Mouse (Mus musculus) neural tube, embryonic 14.5 days (tissue): ENCODE data around the gene Hnrnph1. TPM values are rescaled to one million over a fixed set of nuclear protein-coding genes. Genes with fewer than 3 reads are reported as not detected.

Experiments
- ATAC-seq: fragments of 200-750 bp; cut with Nextera tagmentation; 2 replicates; pipeline ENCODE4 v1.8.0; 2017; ENCODE audit warnings: low read depth, mild to moderate bottlenecking, moderate TSS enrichment, moderate library complexity
- H3K27ac ChIP-seq: fragments of 300-500 bp; sonication (generic); 2 replicates; pipeline ENCODE4 v1.5.1; 2014; ENCODE audit warnings: low read depth, mild to moderate bottlenecking, control low read depth, low read length, moderate library complexity, mixed read lengths
- H3K27me3 ChIP-seq: fragments of 300-500 bp; sonication (generic); 2 replicates; pipeline ENCODE4 v1.6.1; 2014; ENCODE audit warnings: low read length; ENCODE audit not compliant: control insufficient read depth, insufficient read depth
- H3K36me3 ChIP-seq: fragments of 300-500 bp; sonication (generic); 2 replicates; pipeline ENCODE4 v1.6.1; 2014; ENCODE audit warnings: low read length, mixed read lengths; ENCODE audit not compliant: control insufficient read depth, insufficient read depth
- H3K4me1 ChIP-seq: fragments of 300-500 bp; sonication (generic); 2 replicates; pipeline ENCODE4 v1.6.1; 2014; ENCODE audit warnings: low read length; ENCODE audit not compliant: control insufficient read depth, insufficient read depth
- H3K4me2 ChIP-seq: fragments of 300-500 bp; sonication (generic); 2 replicates; pipeline ENCODE4 v1.6.1; 2014; ENCODE audit warnings: mild to moderate bottlenecking, low read depth, low read length, control low read depth
- H3K4me3 ChIP-seq: fragments of 300-500 bp; sonication (generic); 2 replicates; pipeline ENCODE4 v1.5.1; 2014; ENCODE audit warnings: low read depth, low read length, control low read depth, mixed read lengths
- H3K9ac ChIP-seq: fragments of 300-500 bp; sonication (generic); replicated peaks from 2 replicates; pipeline ENCODE4 v1.6.1; 2014; ENCODE audit warnings: low read depth, mild to moderate bottlenecking, control low read depth, low read length, mixed read lengths
- H3K9me3 ChIP-seq: fragments of 300-500 bp; sonication (generic); 2 replicates; pipeline ENCODE4 v1.6.1; 2016; ENCODE audit warnings: low read length; ENCODE audit not compliant: control insufficient read depth
- WGBS: fragments of 180-500 bp; shearing (Covaris S2); extraction: QIAGEN DNeasy Blood & Tissue Kit; methylation state at CpG from one replicate; pipeline ENCODE4 v1.1.7; 2014; 5-methylcytosine and 5-hydroxymethylcytosine counted together
- polyA plus RNA-seq: library from polyadenylated mRNA; unstranded; fragments of >200 nt; fragmentation: Nextera tagmentation; extraction: Ambion mirVana; gene quantifications from 2 replicates; pipeline ENCODE4 v1.2.1, GENCODE M21; 2014

Gene Hnrnph1
- polyA plus RNA-seq, 1 experiment from 2014 or later, result 441 TPM

GRCm38 (mm10) chr11:50377892-50378684, 1.3 kb downstream of the Hnrnph1 start:
- H3K9ac ChIP-seq, result peak overlapping the region; percentile 98
- peaks cover 16% of the 10 kb centered on the region for H3K36me3 ChIP-seq
- peak overlapping the region; percentile 95 for H3K4me3 ChIP-seq
- no peaks in the 10 kb centered on the region for H3K27me3 ChIP-seq
- ATAC-seq, result peak; percentile 79
- peak overlapping the region; percentile 99 for H3K27ac ChIP-seq
- peaks cover 24% of the 10 kb centered on the region for H3K4me1 ChIP-seq
- no peaks in the 10 kb centered on the region for H3K9me3 ChIP-seq
- WGBS, result under 1% methylated on average over 63 of the region's 71 CpGs
- H3K4me2 ChIP-seq, result peak overlapping the region; percentile 75

DNA sequence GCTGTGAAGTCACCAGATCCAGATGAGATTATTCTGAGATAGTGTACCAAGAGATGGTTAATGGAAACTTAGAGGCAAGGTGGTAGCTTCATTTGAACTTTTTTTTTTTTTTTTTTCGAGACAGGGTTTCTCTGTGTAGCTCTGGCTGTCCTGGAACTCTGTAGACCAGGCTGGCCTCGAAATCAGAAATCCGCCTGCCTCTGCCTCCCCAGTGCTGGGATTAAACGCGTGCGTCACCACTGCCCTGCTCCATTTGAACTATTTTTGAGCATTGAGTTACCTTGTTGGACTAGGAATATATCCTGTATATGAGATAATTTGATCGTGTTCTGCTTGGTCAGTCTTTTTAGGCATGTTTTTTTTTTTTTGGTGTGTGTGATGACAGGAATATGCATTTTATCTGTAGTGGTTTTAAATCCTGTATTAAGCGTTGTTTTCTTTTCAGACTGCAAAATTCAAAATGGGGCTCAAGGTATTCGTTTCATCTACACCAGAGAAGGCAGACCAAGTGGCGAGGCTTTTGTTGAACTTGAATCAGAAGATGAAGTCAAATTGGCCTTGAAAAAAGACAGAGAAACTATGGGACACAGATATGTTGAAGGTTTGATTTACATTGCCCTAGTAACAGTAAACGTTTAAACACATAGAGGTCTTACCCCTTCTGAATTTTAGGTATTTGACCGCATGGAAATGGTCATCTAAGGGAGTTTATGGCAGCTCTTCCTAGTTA, 2.4 kb downstream of the Hnrnph1 start:
- peak overlapping the region; percentile 98 for H3K9ac ChIP-seq
- peaks cover 24% of the 10 kb centered on the region for H3K4me1 ChIP-seq
- H3K4me3 ChIP-seq, result peak overlapping the region; percentile 95
- H3K27me3 ChIP-seq, result no peaks in the 10 kb centered on the region
- H3K27ac ChIP-seq, result no peak overlapping the region
- 62% methylated on average over 12 of the region's 12 CpGs for WGBS
- ATAC-seq, result no peak
- no peaks in the 10 kb centered on the region for H3K9me3 ChIP-seq
- H3K36me3 ChIP-seq, result peaks cover 23% of the 10 kb centered on the region
- peak overlapping the region; percentile 74 for H3K4me2 ChIP-seq

DNA sequence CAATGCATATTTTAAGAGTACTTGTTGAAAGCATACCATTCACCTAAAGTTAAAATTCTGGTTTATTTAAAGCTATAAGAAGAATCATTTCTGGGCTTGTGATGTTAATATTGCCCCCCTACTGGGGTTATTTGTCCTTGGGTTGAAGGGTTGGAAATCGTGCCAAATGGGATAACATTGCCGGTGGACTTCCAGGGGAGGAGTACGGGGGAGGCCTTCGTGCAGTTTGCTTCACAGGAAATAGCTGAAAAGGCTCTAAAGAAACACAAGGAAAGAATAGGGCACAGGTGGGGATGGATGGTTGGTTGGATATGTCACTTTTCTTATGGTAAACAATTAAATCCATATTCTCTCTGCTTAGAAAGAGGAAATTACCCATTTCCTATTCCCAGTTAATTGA, 4.5 kb downstream of the Hnrnph1 start:
- no peak overlapping the region for H3K9ac ChIP-seq
- H3K9me3 ChIP-seq, result no peaks in the 10 kb centered on the region
- no peak overlapping the region for H3K27ac ChIP-seq
- H3K4me1 ChIP-seq, result peaks cover 21% of the 10 kb centered on the region
- H3K4me3 ChIP-seq, result peak overlapping the region; percentile 17; the same call in 1 of the 2 replicates
- peaks cover 33% of the 10 kb centered on the region for H3K36me3 ChIP-seq
- H3K4me2 ChIP-seq, result peak overlapping the region; percentile 42
- WGBS, result 33% methylated on average over 4 of the region's 4 CpGs
- H3K27me3 ChIP-seq, result no peaks in the 10 kb centered on the region
- no peak for ATAC-seq

- Histone ChIP-seq H3K27ac (no peak overlapping the region), H3K4me3 (no peak overlapping the region), H3K9ac (no peak overlapping the region), H3K27me3 (no peaks in the 10 kb centered on the region), H3K4me2 (no peak overlapping the region), H3K4me1 (no peaks in the 10 kb centered on the region), H3K36me3 (peaks cover 57% of the 10 kb centered on the region), H3K9me3 (no peaks in the 10 kb centered on the region)
- WGBS, result 73% methylated on average over 3 of the region's 3 CpGs
- 0 out of 2 replicates have a peak, but pooled peaks have one; percentile 19 for ATAC-seq
Measured at GRCm38 (mm10) chr11:50387167-50387679, 10.4 kb downstream of the Hnrnph1 start.

- no peak overlapping the region for H3K9ac ChIP-seq
- H3K4me2 ChIP-seq, result no peak overlapping the region
- H3K27me3 ChIP-seq, result no peaks in the 10 kb centered on the region
- no peak for ATAC-seq
- WGBS, result 92% methylated on average over 4 of the region's 4 CpGs
- H3K27ac ChIP-seq, result no peak overlapping the region
- H3K4me1 ChIP-seq, result no peaks in the 10 kb centered on the region
- H3K36me3 ChIP-seq, result peaks cover 53% of the 10 kb centered on the region
- H3K4me3 ChIP-seq, result no peak overlapping the region
- H3K9me3 ChIP-seq, result no peaks in the 10 kb centered on the region
Measured at GRCm38 (mm10) chr11:50387697-50388096, 10.9 kb downstream of the Hnrnph1 start.

DNA sequence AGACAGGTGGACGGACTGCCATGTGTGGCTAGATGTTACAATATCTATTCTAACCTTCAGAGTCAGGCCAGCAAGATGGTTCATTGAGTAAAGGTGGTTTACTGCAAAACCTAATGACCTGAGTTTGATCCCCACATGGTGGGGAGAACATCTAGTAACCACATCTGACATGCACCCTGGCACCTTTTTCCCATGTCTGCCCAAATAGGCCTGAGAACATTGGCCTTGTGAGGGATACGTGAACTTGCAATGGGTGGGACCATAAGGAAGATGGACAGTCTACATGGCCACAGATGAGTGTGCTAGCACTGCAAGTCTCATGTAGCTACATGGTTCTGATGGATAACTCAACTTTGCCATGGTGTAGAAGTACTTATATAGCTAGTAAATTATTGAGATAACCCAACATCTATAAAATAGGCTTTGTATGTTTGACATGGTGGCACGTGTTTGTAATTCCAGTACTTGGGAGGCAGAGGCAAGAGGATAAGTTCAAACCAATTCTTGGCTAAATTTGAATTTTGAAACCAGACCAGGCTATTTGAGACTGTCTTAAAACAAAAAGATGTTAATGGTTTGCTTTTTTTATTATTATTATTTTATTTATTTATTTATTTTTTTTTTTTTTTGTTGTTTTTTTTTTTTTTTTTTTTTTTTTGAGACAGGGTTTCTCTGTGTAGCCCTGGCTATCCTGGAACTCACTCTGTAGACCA, 11.6 kb downstream of the Hnrnph1 start:
- Histone ChIP-seq H3K27me3 (no peaks in the 10 kb centered on the region), H3K4me1 (no peaks in the 10 kb centered on the region), H3K36me3 (peaks cover 46% of the 10 kb centered on the region), H3K4me3 (no peak overlapping the region), H3K4me2 (no peak overlapping the region), H3K9me3 (no peaks in the 10 kb centered on the region), H3K27ac (no peak overlapping the region), H3K9ac (no peak overlapping the region)
- no peak for ATAC-seq
- WGBS, result 92% methylated on average over 3 of the region's 3 CpGs

GRCm38 (mm10) chr11:50389011-50389410, 12.2 kb downstream of the Hnrnph1 start:
- Histone ChIP-seq H3K9ac (no peak overlapping the region), H3K27ac (no peak overlapping the region), H3K27me3 (no peaks in the 10 kb centered on the region), H3K4me1 (no peaks in the 10 kb centered on the region), H3K4me2 (no peak overlapping the region), H3K9me3 (no peaks in the 10 kb centered on the region), H3K36me3 (peaks cover 46% of the 10 kb centered on the region), H3K4me3 (no peak overlapping the region)
- 83% methylated on average over 3 of the region's 3 CpGs for WGBS
- no peak for ATAC-seq

GRCm38 (mm10) chr11:50389616-50390015, 12.8 kb downstream of the Hnrnph1 start:
- Histone ChIP-seq H3K36me3 (peaks cover 48% of the 10 kb centered on the region), H3K4me3 (no peak overlapping the region), H3K9ac (no peak overlapping the region), H3K27ac (no peak overlapping the region), H3K4me2 (no peak overlapping the region), H3K4me1 (no peaks in the 10 kb centered on the region), H3K9me3 (no peaks in the 10 kb centered on the region), H3K27me3 (no peaks in the 10 kb centered on the region)
- 68% methylated on average over 5 of the region's 5 CpGs for WGBS
- no peak for ATAC-seq
